Mouse (Mus musculus) ovary, adult 2 months (tissue): ENCODE results near the gene Pdgfa. TPM values are rescaled to one million over a fixed set of nuclear protein-coding genes. Genes with fewer than 3 reads are reported as not detected.

Experiments used
- polyA plus RNA-seq: library from polyadenylated mRNA; depleted of rRNA; stranded (reverse); fragments of >200 nt; gene quantifications from 2 replicates; pipeline ENCODE4 v1.2.3, GENCODE M21; 2012; rRNA removed

Gene Pdgfa
- polyA plus RNA-seq: 36.0 and 48.9 TPM in 2 replicates

DNA sequence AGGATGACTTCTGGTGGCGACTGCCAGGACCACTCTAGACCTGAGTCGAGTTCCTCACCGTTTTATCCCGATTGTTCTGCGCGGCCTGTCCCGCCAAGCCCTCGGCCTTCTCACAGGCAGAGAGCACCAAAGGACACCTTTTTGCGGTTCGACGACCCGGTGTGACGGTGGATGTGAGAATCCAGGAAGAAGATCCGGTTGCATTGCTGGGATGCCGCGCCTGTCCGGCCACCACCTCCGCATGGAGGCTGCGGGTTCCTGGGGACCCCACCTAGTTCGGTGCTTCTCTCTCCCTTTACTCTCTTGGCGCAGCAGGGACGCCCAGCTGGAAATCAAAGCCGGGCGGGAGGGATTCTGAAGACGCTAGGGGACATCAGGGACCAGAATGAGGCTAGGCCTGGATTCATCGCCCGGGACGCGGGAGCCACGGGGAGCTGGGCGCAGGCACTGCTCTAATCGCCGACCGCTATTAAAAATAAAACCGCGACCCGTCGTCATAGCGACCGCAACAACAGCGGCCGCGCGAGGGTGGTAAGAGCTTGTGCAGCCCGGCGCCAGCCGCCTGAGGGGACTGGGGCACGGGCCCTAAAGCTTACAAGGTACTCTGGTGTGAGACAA lies at the start of gene Pdgfa:
TSS of gene Pdgfa (minus strand) at position 200 of the 618 bp plus-strand sequence.

Other genes with a start within 250 kb of the Pdgfa start
- gene Fam20c, start 242.9 kb downstream of the Pdgfa start, polyA plus RNA-seq: 100 and 113 TPM in 2 replicates
- 5.8 and 9.8 TPM in 2 replicates for gene Gm5294, start 177.3 kb downstream of the Pdgfa start, polyA plus RNA-seq
- 23.6 and 25.0 TPM in 2 replicates for gene Prkar1b, start 152.6 kb upstream of the Pdgfa start, polyA plus RNA-seq
- gene Dnaaf5, start 152.9 kb upstream of the Pdgfa start, polyA plus RNA-seq: 40.9 and 59.5 TPM in 2 replicates
- gene Sun1, start 203.3 kb upstream of the Pdgfa start, polyA plus RNA-seq: 56.8 and 64.1 TPM in 2 replicates